Mouse (Mus musculus): ENCODE measurements at regions not wholly inside any gene's neighbourhood (a gene's known extent, or its start where the extent isn't known, plus 50 kb on each side); places are given as distances from the start of the nearest gene placed in this dataset.

DNA sequence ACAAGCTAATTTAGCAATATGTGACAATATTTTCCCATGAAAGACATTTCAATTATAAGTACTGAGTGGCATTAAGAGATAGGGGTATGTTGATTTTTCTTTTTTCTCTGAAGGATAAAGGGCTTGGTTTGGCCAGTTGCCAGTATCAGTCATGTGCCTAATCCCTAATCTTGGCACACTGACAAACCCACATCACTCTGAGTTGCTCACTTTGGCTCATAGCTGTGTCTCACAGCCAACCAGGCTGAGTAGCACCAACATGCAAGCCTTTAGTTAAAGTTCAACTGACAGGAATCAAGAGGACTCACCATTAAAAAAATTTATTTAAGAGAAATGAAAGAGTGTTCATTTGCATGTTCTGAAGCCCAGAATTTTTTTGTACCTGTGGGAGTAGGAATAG, 1861.1 kb upstream of the Cntnap5a start:
- peak; percentile 85 to 89 for DNase-seq

DNA sequence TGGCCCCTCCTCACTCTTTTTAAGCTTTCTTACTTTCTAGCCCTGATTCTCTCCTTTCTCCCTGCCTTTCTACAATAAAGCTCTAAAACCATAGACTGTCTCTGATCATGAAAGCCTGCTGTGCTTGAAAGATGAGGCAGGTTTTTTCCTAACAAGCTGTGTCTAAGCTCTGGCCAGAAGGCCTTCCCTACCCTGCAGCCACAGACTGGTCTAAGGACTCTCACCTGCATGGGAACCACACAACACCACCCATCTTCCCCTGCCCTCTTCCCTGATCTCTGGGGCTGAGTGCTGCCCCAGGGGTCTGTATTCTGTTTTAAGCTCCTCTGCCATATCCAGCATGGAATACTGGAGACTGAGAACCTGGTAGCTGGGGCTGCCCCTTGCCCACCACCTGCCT, 1832.1 kb upstream of the Cntnap5a start:
- no peak for DNase-seq
